Mouse (Mus musculus) stomach, embryonic 16.5 days (tissue): ENCODE data around the gene Btbd2. TPM values are rescaled to one million over a fixed set of nuclear protein-coding genes. Genes with fewer than 3 reads are reported as not detected.

ENCODE experiments used
- ATAC-seq: fragments of 200-750 bp; cut with Nextera tagmentation; 2 replicates; pipeline ENCODE4 v1.8.0; 2017; ENCODE audit warnings: moderate number of reproducible peaks, moderate TSS enrichment; ENCODE audit not compliant: insufficient read depth, low FRiP score
- H3K27ac ChIP-seq: fragments of 300-500 bp; sonication (generic); 2 replicates; pipeline ENCODE4 v1.5.1; 2014; ENCODE audit warnings: low read length
- H3K27me3 ChIP-seq: fragments of 300-500 bp; sonication (generic); 2 replicates; pipeline ENCODE4 v1.6.1; 2014; ENCODE audit warnings: low read length, control low read depth, mixed read lengths; ENCODE audit not compliant: control insufficient read depth, insufficient read depth
- H3K36me3 ChIP-seq: fragments of 300-500 bp; sonication (generic); 2 replicates; pipeline ENCODE4 v1.6.1; 2014; ENCODE audit warnings: low read length; ENCODE audit not compliant: control insufficient read depth, insufficient read depth
- H3K4me1 ChIP-seq: fragments of 300-500 bp; sonication (generic); 2 replicates; pipeline ENCODE4 v1.6.1; 2014; ENCODE audit warnings: low read length, control low read depth, mixed read lengths; ENCODE audit not compliant: control insufficient read depth, insufficient read depth
- H3K4me2 ChIP-seq: fragments of 300-500 bp; sonication (generic); 2 replicates; pipeline ENCODE4 v1.6.1; 2014; ENCODE audit warnings: low read depth, low read length, mixed read lengths
- H3K4me3 ChIP-seq: fragments of 300-500 bp; sonication (generic); replicated peaks from 2 replicates; pipeline ENCODE4 v1.5.1; 2014; ENCODE audit warnings: mild to moderate bottlenecking, low read length
- H3K9ac ChIP-seq: fragments of 300-500 bp; sonication (generic); 2 replicates; pipeline ENCODE4 v1.6.1; 2014; ENCODE audit warnings: low read length
- H3K9me3 ChIP-seq: fragments of 300-500 bp; sonication (generic); replicated peaks from 2 replicates; pipeline ENCODE4 v1.6.1; 2016; ENCODE audit warnings: low read length, control low read depth; ENCODE audit not compliant: control insufficient read depth
- WGBS: fragments of 180-500 bp; shearing (Covaris S2); extraction: QIAGEN DNeasy Blood & Tissue Kit; methylation state at CpG from one replicate; pipeline ENCODE4 v1.1.7; 2014; 5-methylcytosine and 5-hydroxymethylcytosine counted together
- polyA plus RNA-seq: library from polyadenylated mRNA; unstranded; fragments of >200 nt; fragmentation: Nextera tagmentation; extraction: Ambion mirVana; gene quantifications from 2 replicates; pipeline ENCODE4 v1.2.1, GENCODE M21; 2015

The Btbd2 gene
- polyA plus RNA-seq, 1 experiment from 2014 or later = 12.7 TPM

DNA sequence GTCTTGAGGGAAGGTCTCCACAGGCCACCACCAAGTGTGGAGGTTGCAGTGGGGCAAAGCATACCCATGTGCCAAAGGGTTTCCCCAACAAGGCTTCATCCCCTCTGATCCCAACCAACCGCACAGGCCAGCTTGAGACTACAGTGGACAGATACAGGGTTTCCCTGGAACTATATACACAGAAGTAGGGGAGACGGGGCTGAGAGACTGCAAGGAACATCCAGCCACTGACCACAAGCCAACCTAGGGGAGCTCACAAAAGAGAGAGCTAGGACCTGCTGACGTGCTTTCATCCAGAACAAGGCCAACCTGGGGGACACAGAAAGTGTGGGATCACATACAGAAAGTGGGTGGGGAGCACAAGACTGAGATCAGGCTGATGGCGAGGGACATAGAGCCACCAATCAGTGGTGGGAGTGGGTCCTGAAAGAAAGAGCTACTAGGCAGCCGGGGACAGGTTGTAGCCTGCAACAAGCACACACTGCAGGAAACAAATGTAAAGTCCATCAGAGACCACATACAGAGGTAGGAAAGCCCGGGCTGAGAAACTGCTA lies 18.1 kb upstream of the Btbd2 start:
- Histone ChIP-seq H3K9ac (peak overlapping the region; percentile 98), H3K36me3 (peaks cover 13% of the 10 kb centered on the region), H3K27ac (peak overlapping the region; percentile 84), H3K9me3 (no peaks in the 10 kb centered on the region), H3K4me1 (peaks cover 62% of the 10 kb centered on the region), H3K4me2 (peak overlapping the region; percentile 77), H3K27me3 (no peaks in the 10 kb centered on the region), H3K4me3 (peak overlapping the region; percentile 98)
- WGBS = 9% methylated on average over 6 of the region's 6 CpGs
- no peak for ATAC-seq

- H3K9me3 ChIP-seq = no peaks in the 10 kb centered on the region
- ATAC-seq = no peak
- H3K4me2 ChIP-seq = peak overlapping the region; percentile 77
- H3K27me3 ChIP-seq = no peaks in the 10 kb centered on the region
- peak overlapping the region; percentile 84; the same call in 1 of the 2 replicates for H3K27ac ChIP-seq
- H3K36me3 ChIP-seq = peaks cover 20% of the 10 kb centered on the region
- H3K4me3 ChIP-seq = peak overlapping the region; percentile 98
- H3K9ac ChIP-seq = peak overlapping the region; percentile 98
- 52% methylated on average over 5 of the region's 5 CpGs for WGBS
- peaks cover 57% of the 10 kb centered on the region for H3K4me1 ChIP-seq
Observed at GRCm38 (mm10) chr10:80674161-80674711, 17.4 kb upstream of the Btbd2 start.

DNA sequence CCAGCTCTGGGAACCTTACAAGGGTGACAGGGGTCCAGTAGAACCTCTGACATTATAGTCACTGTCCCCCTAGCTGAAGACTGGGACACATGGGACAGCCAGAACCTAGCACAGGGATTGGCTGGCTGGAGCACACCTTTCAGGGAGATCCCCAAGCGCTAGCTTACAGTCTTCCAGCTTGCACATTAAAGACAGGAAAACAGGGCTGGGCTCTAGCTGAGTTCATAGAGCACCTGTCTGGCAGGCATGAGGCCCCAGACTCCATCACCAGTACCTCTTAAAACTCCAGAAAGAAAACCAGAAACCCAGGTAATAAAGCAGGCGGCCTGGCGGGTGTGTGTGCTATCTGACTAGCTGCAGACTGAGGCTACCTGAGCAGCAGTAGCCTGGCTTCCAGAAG lies 16.8 kb upstream of the Btbd2 start:
- no peak for ATAC-seq
- H3K4me3 ChIP-seq = peak overlapping the region; percentile 98

DNA sequence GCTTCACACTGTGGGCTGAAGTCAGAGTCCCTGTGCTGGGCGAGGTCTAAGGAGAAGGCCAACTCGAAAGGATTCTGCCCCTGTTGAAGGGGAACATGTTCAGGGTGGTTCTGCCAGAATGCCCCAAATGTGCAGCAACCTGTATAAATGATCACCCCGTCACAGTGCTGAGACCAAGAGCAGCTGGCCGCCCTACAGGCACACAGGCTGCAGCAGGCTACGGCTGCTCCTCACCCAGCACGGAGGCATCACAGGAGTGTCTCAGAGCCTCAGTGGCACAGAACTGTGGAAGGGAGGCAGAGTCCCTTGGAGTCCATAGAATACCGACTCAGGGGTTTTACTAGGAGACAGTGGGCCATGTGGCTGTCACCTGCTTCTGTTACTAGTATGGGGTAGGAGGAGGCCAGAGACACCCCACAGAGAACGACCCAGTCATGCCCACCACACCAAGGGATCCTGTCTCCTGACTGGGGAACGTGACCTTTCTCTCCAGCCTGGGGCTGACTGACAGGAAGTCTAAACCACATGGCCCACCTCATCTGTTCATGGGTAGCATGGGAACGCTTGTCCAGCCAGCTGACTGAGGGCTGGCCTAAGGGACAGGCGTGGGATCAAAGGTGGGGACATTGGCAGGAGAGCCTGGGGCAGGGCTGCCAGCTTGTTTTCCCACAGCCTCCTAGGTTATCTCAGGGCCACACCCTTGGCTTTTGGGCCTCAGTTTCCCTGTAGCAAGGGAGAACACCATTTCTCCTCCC lies 15.2 kb upstream of the Btbd2 start:
- Histone ChIP-seq H3K36me3 (peaks cover 28% of the 10 kb centered on the region), H3K27me3 (no peaks in the 10 kb centered on the region), H3K4me3 (no peak overlapping the region), H3K4me2 (no peak overlapping the region), H3K4me1 (peaks cover 41% of the 10 kb centered on the region), H3K27ac (no peak overlapping the region), H3K9ac (no peak overlapping the region), H3K9me3 (no peaks in the 10 kb centered on the region)
- ATAC-seq = no peak
- WGBS = 78% methylated on average over 11 of the region's 11 CpGs

More for the DNA sequence above, 16.8 kb upstream of the Btbd2 start:
- H3K4me2 ChIP-seq = peak overlapping the region; percentile 77
- WGBS = 73% methylated on average over 3 of the region's 3 CpGs
- H3K4me1 ChIP-seq = peaks cover 57% of the 10 kb centered on the region
- no peaks in the 10 kb centered on the region for H3K9me3 ChIP-seq
- H3K36me3 ChIP-seq = peaks cover 23% of the 10 kb centered on the region
- H3K27ac ChIP-seq = peak overlapping the region; percentile 62; the same call in 1 of the 2 replicates
- H3K27me3 ChIP-seq = no peaks in the 10 kb centered on the region
- peak overlapping the region; percentile 98 for H3K9ac ChIP-seq

- H3K4me1 ChIP-seq = peaks cover 44% of the 10 kb centered on the region
- H3K9ac ChIP-seq = no peak overlapping the region
- no peak for ATAC-seq
- no peak overlapping the region for H3K4me3 ChIP-seq
- no peaks in the 10 kb centered on the region for H3K9me3 ChIP-seq
- H3K36me3 ChIP-seq = peaks cover 35% of the 10 kb centered on the region
- H3K4me2 ChIP-seq = no peak overlapping the region
- H3K27ac ChIP-seq = no peak overlapping the region
- WGBS = 88% methylated on average over 4 of the region's 4 CpGs
- no peaks in the 10 kb centered on the region for H3K27me3 ChIP-seq
Observed at GRCm38 (mm10) chr10:80671251-80671650, 14.4 kb upstream of the Btbd2 start.

GRCm38 (mm10) chr10:80670531-80670930 lies 13.7 kb upstream of the Btbd2 start:
- Histone ChIP-seq H3K27ac (no peak overlapping the region), H3K4me1 (peaks cover 51% of the 10 kb centered on the region), H3K36me3 (peaks cover 36% of the 10 kb centered on the region), H3K9me3 (no peaks in the 10 kb centered on the region), H3K9ac (no peak overlapping the region), H3K27me3 (no peaks in the 10 kb centered on the region), H3K4me3 (no peak overlapping the region), H3K4me2 (no peak overlapping the region)
- WGBS = 91% methylated on average over 2 of the region's 2 CpGs
- ATAC-seq = no peak

- Histone ChIP-seq H3K4me3 (no peak overlapping the region), H3K4me1 (peaks cover 57% of the 10 kb centered on the region)
Observed at GRCm38 (mm10) chr10:80669737-80670485, 13.0 kb upstream of the Btbd2 start.

DNA sequence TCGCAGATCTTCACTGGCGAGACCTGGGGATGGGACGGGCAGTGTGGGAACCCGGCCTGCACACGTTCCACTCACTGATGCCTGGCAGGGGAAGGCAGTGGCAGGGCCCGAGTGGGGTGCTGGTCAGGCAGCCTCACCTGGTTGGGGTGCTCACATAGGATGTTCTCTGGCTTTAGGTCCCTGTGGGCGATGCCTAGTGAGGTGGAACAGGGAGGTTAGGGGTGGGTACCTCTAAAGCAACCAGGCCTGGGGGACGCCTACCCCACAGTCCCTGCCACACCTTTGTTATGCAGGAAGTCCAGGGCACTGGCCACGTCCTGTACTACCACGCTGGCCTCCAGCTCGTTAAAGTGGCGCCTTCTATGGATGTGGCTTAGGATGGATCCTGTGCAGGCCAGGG lies 12.1 kb upstream of the Btbd2 start:
- Histone ChIP-seq H3K9ac (peak overlapping the region; percentile 26; the same call in 1 of the 2 replicates), H3K4me2 (no peak overlapping the region), H3K27ac (peak overlapping the region; percentile 38), H3K36me3 (peaks cover 36% of the 10 kb centered on the region), H3K4me1 (peaks cover 58% of the 10 kb centered on the region), H3K9me3 (no peaks in the 10 kb centered on the region), H3K27me3 (no peaks in the 10 kb centered on the region), H3K4me3 (no peak overlapping the region)
- no peak for ATAC-seq
- 87% methylated on average over 12 of the region's 12 CpGs for WGBS

More at GRCm38 (mm10) chr10:80669737-80670485, 13.0 kb upstream of the Btbd2 start:
- Histone ChIP-seq H3K4me2 (no peak overlapping the region), H3K27ac (no peak overlapping the region), H3K36me3 (peaks cover 36% of the 10 kb centered on the region), H3K9ac (no peak overlapping the region), H3K9me3 (no peaks in the 10 kb centered on the region), H3K27me3 (no peaks in the 10 kb centered on the region)
- 95% methylated on average over 7 of the region's 7 CpGs for WGBS
- no peak for ATAC-seq
